Mouse (Mus musculus) activated CD4-positive, CD25-positive, alpha-beta regulatory T cell, adult 4 months (primary cell): Measurements from ENCODE around the gene Selenok. TPM values are rescaled to one million over a fixed set of nuclear protein-coding genes. Genes with fewer than 3 reads are reported as not detected.

ENCODE experiments used
- polyA plus RNA-seq, 2 experiments: library from polyadenylated mRNA; unstranded; fragments of 100-300 nt; shearing (Covaris generic); gene quantifications; one replicate each; pipeline ENCODE4 v1.2.1; 2017

Gene Selenok
- polyA plus RNA-seq, 2 experiments from 2014 or later: 350 to 355 TPM

Other genes starting within 250 kb of the Selenok start
- gene Cacna2d3, start 246.4 kb upstream of the Selenok start, polyA plus RNA-seq: not detected
- gene Actr8, start 10.0 kb downstream of the Selenok start, polyA plus RNA-seq: 10 to 100 TPM; 32.8 to 45.4 TPM
- 1 to 10 TPM; 1.8 to 2.0 TPM for gene Il17rb, start 40.6 kb downstream of the Selenok start, polyA plus RNA-seq
- under 1 TPM; 0.41 TPM for gene Chdh, start 40.7 kb downstream of the Selenok start, polyA plus RNA-seq